Mouse (Mus musculus): ENCODE data around the gene Tiam1. TPM values are rescaled to one million over a fixed set of nuclear protein-coding genes. Genes with fewer than 3 reads are reported as not detected.

Tiam1 gene
- total RNA-seq, 1 experiment from 2014 or later, result 18.4 TPM

GRCm38 (mm10) chr16:89958030-89958429 lies 185.5 kb downstream of the Tiam1 start:
- ATAC-seq (replicated peaks in 1 of 2; ENCODE audit: insufficient read depth in 1 of 2, low FRiP score in 2 of 2, low TSS enrichment in 1 of 2, low read depth in 1 of 2, poor library complexity in 2 of 2, severe bottlenecking in 2 of 2), result no peak

- no peak for ATAC-seq (replicated peaks in 1 of 2; ENCODE audit: insufficient read depth in 1 of 2, low FRiP score in 2 of 2, low TSS enrichment in 1 of 2, low read depth in 1 of 2, poor library complexity in 2 of 2, severe bottlenecking in 2 of 2)
Measured at GRCm38 (mm10) chr16:89954525-89954924, 189.0 kb downstream of the Tiam1 start.

DNA sequence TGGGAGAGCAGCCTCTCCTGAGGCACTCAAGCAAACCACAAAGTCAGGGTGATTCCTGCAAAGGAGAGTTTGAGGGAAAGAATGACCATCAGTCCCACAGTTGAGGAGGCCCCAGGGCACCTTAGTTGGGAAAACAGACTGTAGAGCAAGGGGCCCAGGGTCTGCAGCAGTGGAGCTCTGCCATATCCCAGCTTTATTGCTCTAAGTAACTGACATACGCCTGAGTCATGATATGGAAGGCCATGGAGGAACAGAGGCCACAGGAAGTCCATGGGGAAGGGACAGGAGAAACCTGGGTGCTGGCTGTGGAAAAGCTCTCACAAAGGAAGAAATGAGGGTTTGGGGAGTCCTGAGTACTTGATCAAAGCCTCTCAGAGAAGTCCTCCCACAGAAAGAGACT lies 189.5 kb downstream of the Tiam1 start:
- ATAC-seq (replicated peaks in 1 of 2; ENCODE audit: insufficient read depth in 1 of 2, low FRiP score in 2 of 2, low TSS enrichment in 1 of 2, low read depth in 1 of 2, poor library complexity in 2 of 2, severe bottlenecking in 2 of 2), result no peak

GRCm38 (mm10) chr16:89952821-89953220 lies 190.7 kb downstream of the Tiam1 start:
- ATAC-seq (replicated peaks in 1 of 2; ENCODE audit: insufficient read depth in 1 of 2, low FRiP score in 2 of 2, low TSS enrichment in 1 of 2, low read depth in 1 of 2, poor library complexity in 2 of 2, severe bottlenecking in 2 of 2), result no peak

- no peak for ATAC-seq (replicated peaks in 1 of 2; ENCODE audit: insufficient read depth in 1 of 2, low FRiP score in 2 of 2, low TSS enrichment in 1 of 2, low read depth in 1 of 2, poor library complexity in 2 of 2, severe bottlenecking in 2 of 2)
Measured at GRCm38 (mm10) chr16:89950754-89951153, 192.8 kb downstream of the Tiam1 start.

GRCm38 (mm10) chr16:89950251-89950650 lies 193.3 kb downstream of the Tiam1 start:
- no peak for ATAC-seq (replicated peaks in 1 of 2; ENCODE audit: insufficient read depth in 1 of 2, low FRiP score in 2 of 2, low TSS enrichment in 1 of 2, low read depth in 1 of 2, poor library complexity in 2 of 2, severe bottlenecking in 2 of 2)

DNA sequence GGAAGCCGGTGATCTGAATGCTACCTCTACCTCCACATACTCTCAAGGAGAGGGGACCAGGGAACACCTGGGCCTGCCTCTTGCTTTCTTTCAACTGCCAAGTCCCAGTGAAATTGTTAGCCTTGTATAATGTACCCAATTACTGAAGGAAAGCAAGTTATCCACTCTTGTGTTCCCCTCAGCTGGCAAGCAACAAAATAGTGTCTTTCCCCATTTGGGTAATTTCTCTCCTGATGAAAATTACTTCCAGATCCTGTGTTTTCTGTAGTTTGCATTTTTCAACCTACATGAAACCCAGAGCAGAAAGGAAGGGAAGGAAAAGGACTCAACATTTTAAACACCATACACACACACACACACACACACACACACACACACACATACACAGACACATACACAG lies 195.5 kb downstream of the Tiam1 start:
- ATAC-seq (replicated peaks in 1 of 2; ENCODE audit: insufficient read depth in 1 of 2, low FRiP score in 2 of 2, low TSS enrichment in 1 of 2, low read depth in 1 of 2, poor library complexity in 2 of 2, severe bottlenecking in 2 of 2), result no peak

DNA sequence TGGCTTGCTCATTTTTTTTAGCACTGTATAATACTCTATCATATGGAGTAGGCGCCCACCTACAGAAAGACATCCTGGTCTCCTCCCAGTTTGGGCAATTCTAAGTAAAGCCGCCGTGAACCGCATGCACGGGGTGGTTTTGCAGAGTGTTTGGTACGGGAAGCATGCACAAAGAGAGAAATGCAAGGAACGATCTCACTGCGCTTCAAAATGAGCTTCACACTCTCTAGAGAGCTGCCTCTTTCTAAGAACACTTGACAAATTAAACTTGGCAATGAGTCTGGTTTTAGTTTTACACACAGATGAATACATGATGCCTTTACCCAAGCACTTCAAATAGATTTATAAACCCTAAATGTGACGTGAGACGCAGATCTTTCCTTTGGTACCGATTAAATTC lies 196.8 kb downstream of the Tiam1 start:
- no peak for ATAC-seq (replicated peaks in 1 of 2; ENCODE audit: insufficient read depth in 1 of 2, low FRiP score in 2 of 2, low TSS enrichment in 1 of 2, low read depth in 1 of 2, poor library complexity in 2 of 2, severe bottlenecking in 2 of 2)

GRCm38 (mm10) chr16:89944604-89945283 lies 198.8 kb downstream of the Tiam1 start:
- no peak for ATAC-seq (replicated peaks in 1 of 2; ENCODE audit: insufficient read depth in 1 of 2, low FRiP score in 2 of 2, low TSS enrichment in 1 of 2, low read depth in 1 of 2, poor library complexity in 2 of 2, severe bottlenecking in 2 of 2)

DNA sequence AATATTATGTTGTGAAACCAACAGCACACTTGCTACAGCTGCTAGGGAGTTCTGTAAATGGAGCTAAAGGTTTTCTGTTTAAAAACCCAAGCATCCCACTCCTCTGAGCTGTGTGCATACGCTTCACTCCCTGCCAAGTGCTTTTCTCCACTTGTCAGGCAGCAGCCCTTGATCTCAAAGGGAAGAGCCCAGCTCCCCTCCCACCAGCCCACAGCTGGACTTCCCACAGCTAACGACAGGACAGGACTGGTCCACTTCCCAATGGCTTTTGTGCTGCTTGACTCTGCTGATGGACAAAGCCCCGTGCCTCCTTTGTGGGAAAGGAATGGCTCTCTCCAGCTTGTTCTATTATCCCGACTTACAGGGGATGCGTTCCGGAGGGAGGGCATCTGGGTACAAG lies 199.5 kb downstream of the Tiam1 start:
- no peak for ATAC-seq (replicated peaks in 1 of 2; ENCODE audit: insufficient read depth in 1 of 2, low FRiP score in 2 of 2, low TSS enrichment in 1 of 2, low read depth in 1 of 2, poor library complexity in 2 of 2, severe bottlenecking in 2 of 2)

DNA sequence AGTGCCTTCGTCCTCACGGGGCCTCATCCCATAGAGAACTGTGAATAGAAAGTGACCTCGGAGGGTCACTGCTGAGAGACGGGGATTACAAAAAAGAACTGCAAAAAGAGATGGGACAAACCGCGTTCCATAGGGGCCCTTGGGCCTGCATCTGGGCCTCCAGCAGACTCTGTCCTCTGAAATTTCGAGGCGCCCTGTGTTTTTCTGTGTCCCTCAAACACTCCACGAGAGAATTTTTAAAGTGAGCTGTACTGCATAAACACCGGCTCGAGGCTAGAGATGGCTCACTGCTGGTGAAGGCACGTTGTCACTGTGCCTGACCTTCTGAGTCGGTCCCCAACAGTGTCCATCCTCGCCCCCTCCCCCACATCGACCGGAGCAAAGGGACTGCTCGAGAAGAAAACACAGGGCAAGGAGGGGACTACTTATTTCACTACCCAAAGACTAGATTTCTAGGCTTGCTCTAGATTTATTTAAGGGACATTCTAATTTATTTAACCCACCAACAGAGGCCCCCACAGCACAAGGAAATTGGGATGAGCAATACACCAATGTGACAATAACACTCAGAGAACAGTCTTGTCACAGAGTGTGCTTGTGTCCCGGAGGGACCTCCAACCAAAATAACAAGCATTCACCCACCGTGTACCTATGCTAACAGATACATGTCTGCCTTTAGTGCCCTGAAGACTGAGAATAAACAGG lies 200.2 kb downstream of the Tiam1 start:
- ATAC-seq (replicated peaks in 1 of 2; ENCODE audit: insufficient read depth in 1 of 2, low FRiP score in 2 of 2, low TSS enrichment in 1 of 2, low read depth in 1 of 2, poor library complexity in 2 of 2, severe bottlenecking in 2 of 2), result no peak

DNA sequence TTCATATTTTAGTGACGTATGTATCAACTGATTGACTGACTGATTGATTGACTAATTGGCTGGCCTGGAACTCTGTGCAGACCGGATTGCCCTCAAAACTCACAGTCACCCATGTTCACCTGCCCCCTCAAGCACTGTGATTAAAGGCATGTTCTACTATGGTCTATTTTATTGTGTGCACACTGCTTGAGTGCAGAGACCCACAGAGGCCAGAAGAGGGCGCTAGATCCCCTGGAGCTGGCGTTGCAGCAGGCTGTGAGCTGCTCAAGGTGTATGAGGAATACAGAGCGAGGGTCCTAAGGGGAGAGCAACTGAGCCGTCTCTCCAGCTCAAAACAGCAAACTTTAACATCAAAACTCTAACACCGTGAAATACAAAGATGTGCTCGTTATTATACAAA lies 202.9 kb downstream of the Tiam1 start:
- no peak for ATAC-seq (replicated peaks in 1 of 2; ENCODE audit: insufficient read depth in 1 of 2, low FRiP score in 2 of 2, low TSS enrichment in 1 of 2, low read depth in 1 of 2, poor library complexity in 2 of 2, severe bottlenecking in 2 of 2)

- ATAC-seq (replicated peaks in 1 of 2; ENCODE audit: insufficient read depth in 1 of 2, low FRiP score in 2 of 2, low TSS enrichment in 1 of 2, low read depth in 1 of 2, poor library complexity in 2 of 2, severe bottlenecking in 2 of 2), result peak; percentile 77 to 90
Measured at GRCm38 (mm10) chr16:89938277-89938676, 205.3 kb downstream of the Tiam1 start.

DNA sequence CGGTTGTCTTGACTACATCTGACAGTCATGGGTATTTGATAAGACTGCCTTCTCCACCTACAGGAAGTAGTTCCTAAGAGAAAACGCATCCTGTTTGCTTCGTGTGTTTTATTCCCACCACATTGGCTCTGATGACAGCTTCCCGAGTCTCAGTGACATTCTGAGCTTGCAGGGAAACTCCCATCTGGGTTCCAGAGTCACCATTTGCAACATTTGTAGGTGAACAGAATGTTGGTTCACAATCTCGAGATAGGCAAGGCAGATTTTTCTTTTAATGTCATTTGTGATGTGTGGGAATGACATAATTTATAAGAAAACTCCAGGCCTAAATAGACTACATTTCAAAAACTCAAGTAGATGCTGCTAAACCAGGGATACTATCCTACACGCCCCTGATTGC lies 207.0 kb downstream of the Tiam1 start:
- ATAC-seq (replicated peaks in 1 of 2; ENCODE audit: insufficient read depth in 1 of 2, low FRiP score in 2 of 2, low TSS enrichment in 1 of 2, low read depth in 1 of 2, poor library complexity in 2 of 2, severe bottlenecking in 2 of 2), result no peak

GRCm38 (mm10) chr16:89935398-89935797 lies 208.2 kb downstream of the Tiam1 start:
- ATAC-seq (replicated peaks in 1 of 2; ENCODE audit: insufficient read depth in 1 of 2, low FRiP score in 2 of 2, low TSS enrichment in 1 of 2, low read depth in 1 of 2, poor library complexity in 2 of 2, severe bottlenecking in 2 of 2), result no peak

- ATAC-seq (replicated peaks in 1 of 2; ENCODE audit: insufficient read depth in 1 of 2, low FRiP score in 2 of 2, low TSS enrichment in 1 of 2, low read depth in 1 of 2, poor library complexity in 2 of 2, severe bottlenecking in 2 of 2), result no peak
Measured at GRCm38 (mm10) chr16:89934616-89935015, 209.0 kb downstream of the Tiam1 start.

DNA sequence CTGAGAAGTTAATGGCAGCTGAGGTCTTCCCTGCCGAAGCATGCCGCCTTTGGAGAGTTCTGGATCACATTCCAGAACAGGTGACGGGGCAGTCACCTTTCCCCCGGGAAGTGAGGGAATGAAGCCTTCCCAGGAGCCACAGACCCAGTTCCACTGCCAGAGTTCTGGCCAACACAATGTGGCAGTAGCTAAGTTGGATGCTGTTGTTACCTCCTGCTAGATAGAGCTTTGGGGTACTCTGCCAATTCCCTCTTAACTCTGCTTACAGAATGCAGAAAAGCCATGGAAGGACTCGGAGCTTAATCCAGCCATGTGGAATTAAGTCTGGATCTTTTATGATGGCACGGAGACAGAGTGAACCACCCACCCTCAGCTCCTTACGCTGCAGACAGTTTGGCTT lies 209.6 kb downstream of the Tiam1 start:
- ATAC-seq (replicated peaks in 1 of 2; ENCODE audit: insufficient read depth in 1 of 2, low FRiP score in 2 of 2, low TSS enrichment in 1 of 2, low read depth in 1 of 2, poor library complexity in 2 of 2, severe bottlenecking in 2 of 2), result no peak

GRCm38 (mm10) chr16:89928611-89929010 lies 215.0 kb downstream of the Tiam1 start:
- no peak for ATAC-seq (replicated peaks in 1 of 2; ENCODE audit: insufficient read depth in 1 of 2, low FRiP score in 2 of 2, low TSS enrichment in 1 of 2, low read depth in 1 of 2, poor library complexity in 2 of 2, severe bottlenecking in 2 of 2)

All from hematopoietic stem cell, adult 5-6 weeks (primary cell).